Mouse (Mus musculus) G1E (cell line): ENCODE data around the gene Tuba3a. TPM values are rescaled to one million over a fixed set of nuclear protein-coding genes. Genes with fewer than 3 reads are reported as not detected.
"Not testable (repeated sequence)": the region's sequence is repeated elsewhere in the genome, so short reads cannot be mapped to it uniquely, and the experiment has no call there.

Source experiments
- ATAC-seq: 2 replicates; pipeline ENCODE4 v1.8.0; 2016; ENCODE audit warnings: mild to moderate bottlenecking; ENCODE audit not compliant: insufficient number of reproducible peaks, poor library complexity, low FRiP score, severe bottlenecking; ENCODE audit errors: extremely low read depth
- DNase-seq: peaks from one replicate; pipeline ENCODE4 v3.0.0; 2012; ENCODE audit warnings: low spot score
- H3K27me3 ChIP-seq: 2 replicates; pipeline ENCODE4 v1.6.1; 2012; ENCODE audit warnings: mild to moderate bottlenecking, low read length, inconsistent platforms; ENCODE audit not compliant: insufficient read depth
- H3K36me3 ChIP-seq: replicated peaks from 2 replicates; pipeline ENCODE3; 2012; ENCODE audit warnings: mild to moderate bottlenecking, inconsistent platforms
- H3K4me1 ChIP-seq: 2 replicates; pipeline ENCODE4 v1.6.1; 2012; ENCODE audit warnings: low read depth, low read length, inconsistent platforms, mixed read lengths; ENCODE audit not compliant: insufficient read depth
- H3K4me3 ChIP-seq: 2 replicates; pipeline ENCODE4 v1.5.1; 2012; ENCODE audit warnings: low read depth, mild to moderate bottlenecking, inconsistent platforms, low read length, moderate library complexity, mixed read lengths
- H3K9me3 ChIP-seq: replicated peaks from 2 replicates; pipeline ENCODE4 v1.6.1; 2012; ENCODE audit warnings: inconsistent platforms
- CTCF ChIP-seq: IDR thresholded peaks from 2 replicates; pipeline ENCODE4 v1.5.1; 2012; ENCODE audit warnings: low read depth, low read length, inconsistent platforms, mixed read lengths
- GATA1 ChIP-seq: IDR thresholded peaks from 2 replicates; pipeline ENCODE4 v1.6.1; 2012; ENCODE audit warnings: borderline replicate concordance, low read length, inconsistent platforms, mixed read lengths
- GATA2 ChIP-seq: IDR thresholded peaks from 2 replicates; pipeline ENCODE4 v1.6.1; 2012; ENCODE audit warnings: low read depth, low read length, inconsistent platforms, borderline replicate concordance
- POLR2AphosphoS5 ChIP-seq: IDR thresholded peaks from 2 replicates; pipeline ENCODE4 v1.6.1; 2012; ENCODE audit warnings: low read depth, low read length, inconsistent platforms; ENCODE audit not compliant: insufficient replicate concordance
- TAL1 ChIP-seq: conservative IDR thresholded peaks from 2 replicates; pipeline ENCODE4 v1.6.1; 2012; ENCODE audit warnings: low read depth, low read length, inconsistent platforms, mixed read lengths
- polyA plus RNA-seq: library from polyadenylated mRNA; stranded (reverse); fragments of >175 nt; gene quantifications from 2 replicates; pipeline ENCODE4 v1.2.3, GENCODE M21; 2012
- total RNA-seq, 2 experiments: library from RNA; stranded (forward) in 1 of 2; stranded (reverse) in 1 of 2; fragments of 200-1000 nt in 1 of 2; fragments of >200 nt in 1 of 2; fragmentation: Nextera tagmentation in 1 of 2; gene quantifications; 2 replicates each; pipeline ENCODE4 v1.2.3; 2014 to 2017

Gene Tuba3a
- total and polyA plus RNA-seq, 3 experiments, result not detected

DNA sequence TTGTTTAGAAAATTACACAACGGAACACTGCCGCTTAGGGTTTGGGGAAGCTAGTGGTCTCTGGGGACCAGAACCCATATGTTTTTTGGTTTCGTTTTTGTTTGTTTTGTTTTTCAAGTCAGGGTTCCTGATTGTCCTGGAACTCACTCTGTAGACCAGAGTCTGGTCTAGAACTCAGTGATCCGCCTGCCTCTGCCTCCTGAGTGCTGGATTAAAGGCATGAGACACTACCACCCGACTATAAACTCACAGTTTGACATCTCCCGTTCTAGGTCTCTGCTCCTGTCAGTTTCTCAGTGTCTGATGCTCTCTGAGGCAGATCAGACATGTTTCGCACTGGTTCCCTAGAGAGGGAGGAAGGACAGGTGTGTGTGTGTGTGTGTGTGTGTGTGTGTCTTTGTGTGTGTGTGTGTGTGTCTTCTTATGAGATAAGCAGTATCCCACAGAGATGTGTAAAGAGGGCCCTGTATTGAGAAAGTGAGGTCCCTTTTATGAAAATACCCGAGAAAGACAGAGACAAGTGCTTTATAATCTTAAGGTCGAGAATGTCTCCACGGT is 13.5 kb downstream of the Tuba3a start:
- no peak for DNase-seq
- TF ChIP-seq CTCF (no peak), GATA2 (no peak), GATA1 (no peak), POLR2AphosphoS5 (no peak), TAL1 (no peak)
- Histone ChIP-seq H3K36me3 (no peaks in the 10 kb centered on the region), H3K27me3 (peaks cover 10% of the 10 kb centered on the region; the same call in 1 of the 2 replicates), H3K9me3 (no peaks in the 10 kb centered on the region), H3K4me3 (no peak overlapping the region), H3K4me1 (peaks cover 20% of the 10 kb centered on the region)
- ATAC-seq, result no peak

DNA sequence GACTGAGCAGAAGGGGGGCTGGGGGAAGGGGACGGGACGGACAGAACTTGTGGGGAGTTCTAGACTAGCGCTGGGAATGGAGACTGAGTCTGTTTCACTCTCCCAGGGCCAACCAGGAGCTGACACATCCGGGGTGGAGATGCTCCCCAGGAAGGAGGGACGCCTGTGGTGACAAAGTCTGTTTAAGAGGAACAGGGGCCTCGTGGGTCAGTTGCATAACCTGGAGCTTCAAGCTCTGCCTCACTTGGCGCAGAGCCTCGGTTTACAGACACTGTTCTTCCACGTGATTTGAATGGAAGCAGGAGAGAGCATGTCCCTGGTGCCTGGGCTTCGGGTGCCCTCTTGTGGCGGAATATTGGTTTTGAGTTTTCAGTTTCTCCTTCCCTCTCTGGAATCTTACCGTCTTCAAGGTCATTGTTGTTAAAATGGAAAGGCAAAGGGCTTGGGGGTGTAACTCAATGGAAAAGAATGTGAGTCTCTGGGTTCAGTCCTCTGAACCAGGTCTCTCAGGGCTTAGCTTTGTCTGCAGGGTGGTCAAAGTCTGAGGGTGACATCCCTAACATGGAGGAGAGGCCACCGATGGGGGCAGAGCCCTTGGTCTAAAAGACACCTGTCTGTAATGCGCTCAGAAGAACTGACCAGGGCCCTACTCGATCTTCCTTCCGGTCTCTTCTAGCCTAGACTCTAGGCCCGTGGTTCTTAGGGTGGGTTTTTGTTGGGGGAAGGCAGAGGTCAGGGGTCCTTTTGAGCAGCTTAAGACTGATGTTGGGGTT is 14.2 kb downstream of the Tuba3a start:
- peak; percentile 37; the same call in 1 of the 2 replicates for TF ChIP-seq CTCF
- TF ChIP-seq GATA2, result no peak
- peak; percentile 81 for ATAC-seq
- Histone ChIP-seq H3K9me3 (no peaks in the 10 kb centered on the region), H3K4me1 (peaks cover 20% of the 10 kb centered on the region), H3K27me3 (peaks cover 9% of the 10 kb centered on the region; the same call in 1 of the 2 replicates), H3K36me3 (no peaks in the 10 kb centered on the region), H3K4me3 (peak overlapping the region; percentile 36; the same call in 1 of the 2 replicates)
- peak; percentile 76 for DNase-seq

DNA sequence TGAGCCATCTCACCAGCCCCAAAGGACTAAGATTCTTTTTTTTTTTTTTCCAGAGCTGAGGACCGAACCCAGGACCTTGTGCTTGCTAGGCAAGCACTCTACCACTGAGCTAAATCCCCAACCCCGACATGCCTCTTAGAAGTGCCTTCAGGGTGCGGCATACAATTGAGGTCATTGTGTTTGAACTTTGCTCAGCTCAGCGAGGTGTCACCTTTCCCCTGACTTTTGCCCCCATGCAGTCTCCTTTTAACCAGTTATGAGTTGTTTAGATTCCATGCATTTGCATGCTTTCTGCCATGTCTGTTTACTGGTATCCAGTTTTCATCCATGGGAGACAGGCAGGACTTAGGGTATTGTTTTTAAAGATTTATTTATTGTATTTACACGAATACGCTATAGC is 17.0 kb downstream of the Tuba3a start:
- DNase-seq, result no peak
- Histone ChIP-seq H3K27me3 (peaks cover 17% of the 10 kb centered on the region), H3K36me3 (no peaks in the 10 kb centered on the region), H3K4me1 (peaks cover 24% of the 10 kb centered on the region), H3K9me3 (no peaks in the 10 kb centered on the region), H3K4me3 (no peak overlapping the region)
- TF ChIP-seq GATA2 (no peak), GATA1 (no peak), TAL1 (no peak), CTCF (no peak), POLR2AphosphoS5 (no peak)
- no peak for ATAC-seq

DNA sequence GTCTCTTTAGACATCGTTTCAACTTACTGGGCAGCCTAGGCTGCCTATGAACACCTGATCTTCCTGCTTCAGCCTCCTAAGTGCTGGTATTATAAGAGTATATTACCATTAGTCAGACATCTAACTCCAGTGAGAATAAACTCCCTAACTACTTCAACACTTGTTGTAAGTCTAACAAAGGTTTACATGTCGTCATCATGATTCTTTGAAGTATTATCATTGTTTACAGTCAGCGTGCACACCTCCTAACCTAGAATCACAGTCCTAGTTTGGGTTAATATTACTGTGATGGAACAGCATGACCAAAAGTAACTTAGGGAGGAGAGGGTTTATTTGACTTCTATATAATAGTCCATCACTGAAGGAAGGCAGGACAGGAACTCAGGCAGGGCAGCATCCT is 18.4 kb downstream of the Tuba3a start:
- peaks cover 23% of the 10 kb centered on the region for H3K27me3 ChIP-seq
- peaks cover 24% of the 10 kb centered on the region for H3K4me1 ChIP-seq
- TF ChIP-seq CTCF, result no peak
- no peak for TF ChIP-seq TAL1
- TF ChIP-seq POLR2AphosphoS5, result no peak
- no peak for TF ChIP-seq GATA2
- no peak for TF ChIP-seq GATA1
- H3K4me3 ChIP-seq, result no peak overlapping the region
- no peaks in the 10 kb centered on the region for H3K9me3 ChIP-seq
- ATAC-seq, result no peak
- no peaks in the 10 kb centered on the region for H3K36me3 ChIP-seq
- no peak for DNase-seq

DNA sequence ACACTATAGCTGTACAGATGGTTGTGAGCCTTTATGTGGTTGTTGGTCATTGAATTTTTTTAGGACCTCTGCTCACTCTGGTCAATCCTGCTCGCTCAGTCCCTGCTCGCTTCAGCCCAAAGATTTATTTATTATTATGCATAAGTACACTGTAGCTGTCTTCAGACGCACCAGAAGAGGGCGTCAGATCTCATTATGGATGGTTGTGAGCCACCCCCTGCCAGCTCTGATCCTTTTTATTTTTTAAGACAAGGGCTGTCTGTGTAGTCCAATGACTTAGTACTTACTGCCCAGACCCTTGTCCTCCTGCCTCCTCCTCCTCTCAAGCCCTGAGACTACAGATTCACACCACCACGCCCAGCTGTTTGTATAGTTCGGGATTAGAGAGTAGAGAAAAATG is 19.2 kb downstream of the Tuba3a start:
- H3K9me3 ChIP-seq, H3K36me3 ChIP-seq, H3K4me3 ChIP-seq, ATAC-seq, DNase-seq: not testable (repeated sequence)
- peaks cover 23% of the 10 kb centered on the region for H3K27me3 ChIP-seq
- H3K4me1 ChIP-seq, result peaks cover 16% of the 10 kb centered on the region

DNA sequence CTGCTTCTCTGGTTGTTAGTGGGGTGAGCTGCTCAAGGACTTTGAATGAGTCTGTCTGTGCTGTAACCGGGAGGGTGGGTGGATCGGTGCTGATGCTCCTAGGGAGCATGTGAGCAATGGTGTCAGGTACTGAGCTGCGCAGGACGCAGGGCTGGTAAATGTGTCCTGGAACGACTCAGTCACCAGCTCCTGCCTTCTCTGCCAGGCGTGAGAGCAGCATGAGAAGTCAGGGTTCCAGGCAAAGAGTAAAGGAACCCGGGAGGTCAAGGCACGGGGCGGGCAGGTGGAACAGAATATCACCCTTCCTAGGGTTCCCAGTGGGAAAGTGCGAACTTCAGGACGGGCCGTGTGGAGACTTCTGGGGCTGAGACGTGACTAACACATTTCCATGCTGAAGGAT is 19.8 kb downstream of the Tuba3a start:
- peaks cover 11% of the 10 kb centered on the region for H3K4me1 ChIP-seq
- no peaks in the 10 kb centered on the region for H3K9me3 ChIP-seq
- TF ChIP-seq POLR2AphosphoS5, result no peak
- no peak for TF ChIP-seq GATA1
- no peak for TF ChIP-seq CTCF
- no peak for TF ChIP-seq TAL1
- no peak for TF ChIP-seq GATA2
- H3K27me3 ChIP-seq, result peaks cover 26% of the 10 kb centered on the region
- no peak overlapping the region for H3K4me3 ChIP-seq
- no peak for DNase-seq
- ATAC-seq, result no peak
- no peaks in the 10 kb centered on the region for H3K36me3 ChIP-seq
